Mouse (Mus musculus): ENCODE data around the gene Ppp4r2.
"Not testable (repeated sequence)": the region's sequence is repeated elsewhere in the genome, so short reads cannot be mapped to it uniquely, and the experiment has no call there.

GRCm38 (mm10) chr6:100866246-100866645, 32.8 kb downstream of the Ppp4r2 start:
- TF ChIP-seq CTCF (IDR thresholded peaks at IDR 0.05; ENCODE audit: insufficient read depth, low read length); POLR2A (IDR thresholded peaks at IDR 0.05; ENCODE audit: borderline replicate concordance, extremely low read depth, low read depth, low read length): not testable (repeated sequence)

Data from lung, adult 2 months (tissue).